Mouse (Mus musculus) CH12F3 (cell line): ENCODE results near the gene Pacs2.

Source experiments
- in situ Hi-C: fragments of 300-500 bp; cut with MboI; formaldehyde crosslinking; loops from 2 replicates; pipeline ENCODE4 v1.14.3; 2020; ENCODE audit warnings: low sequenced_read_pairs

Pacs2 gene

GRCm38 (mm10) chr12:113013604-113014558 lies at the start of gene Pacs2:
TSS of gene Pacs2 (plus strand) at chr12:113014508.
- in situ Hi-C loops: no loop called here

GRCm38 (mm10) chr12:112965783-112966182 lies 48.5 kb upstream of the Pacs2 start:
- in situ Hi-C loops: no loop called here

- in situ Hi-C loops: no loop called here
Observed at GRCm38 (mm10) chr12:112968943-112969342, 45.4 kb upstream of the Pacs2 start.

GRCm38 (mm10) chr12:112969616-112970015 lies 44.7 kb upstream of the Pacs2 start:
- in situ Hi-C loops: no loop called here

- in situ Hi-C loops: no loop called here
Observed at GRCm38 (mm10) chr12:112974736-112975135, 39.6 kb upstream of the Pacs2 start.

- in situ Hi-C loops: no loop called here
Observed at GRCm38 (mm10) chr12:112976371-112977073, 37.8 kb upstream of the Pacs2 start, which contains the start of gene Btbd6. TSS of gene Btbd6 (plus strand) at chr12:112976482.

GRCm38 (mm10) chr12:112977156-112977555 lies 37.2 kb upstream of the Pacs2 start:
- in situ Hi-C loops: no loop called here

GRCm38 (mm10) chr12:112982031-112982430 lies 32.3 kb upstream of the Pacs2 start:
- in situ Hi-C loops: no loop called here

- in situ Hi-C loops: no loop called here
Observed at GRCm38 (mm10) chr12:112985346-112985745, 29.0 kb upstream of the Pacs2 start.

- in situ Hi-C loops: no loop called here
Observed at GRCm38 (mm10) chr12:112987877-112988276, 26.4 kb upstream of the Pacs2 start.

GRCm38 (mm10) chr12:112990706-112991405 lies 23.5 kb upstream of the Pacs2 start:
- in situ Hi-C loops: no loop called here

GRCm38 (mm10) chr12:112991444-112991843 lies 22.9 kb upstream of the Pacs2 start:
- in situ Hi-C loops: no loop called here

- in situ Hi-C loops: no loop called here
Observed at GRCm38 (mm10) chr12:112994153-112994552, 20.2 kb upstream of the Pacs2 start.

GRCm38 (mm10) chr12:112999569-113000293 lies 14.6 kb upstream of the Pacs2 start:
- in situ Hi-C loops: loop anchor here (10.0 kb wide), 1 partner anchor 105 kb away; no protein-coding TSS in a partner anchor

GRCm38 (mm10) chr12:113000294-113001132 lies 13.8 kb upstream of the Pacs2 start, which contains the start of gene Brf1:
TSS of gene Brf1 (minus strand) at chr12:113000704.
- in situ Hi-C loops: loop anchor here (10.0 kb wide), 1 partner anchor 104 kb away; no protein-coding TSS in a partner anchor

GRCm38 (mm10) chr12:113001133-113001474 lies 13.2 kb upstream of the Pacs2 start:
- in situ Hi-C loops: loop anchor here (10.0 kb wide), 1 partner anchor 104 kb away; no protein-coding TSS in a partner anchor

GRCm38 (mm10) chr12:113002667-113003066 lies 11.6 kb upstream of the Pacs2 start:
- in situ Hi-C loops: loop anchor here (10.0 kb wide), 1 partner anchor 102 kb away; no protein-coding TSS in a partner anchor

- in situ Hi-C loops: loop anchor here (10.0 kb wide), 1 partner anchor 101 kb away; no protein-coding TSS in a partner anchor
Observed at GRCm38 (mm10) chr12:113004011-113004410, 10.3 kb upstream of the Pacs2 start.

- in situ Hi-C loops: loop anchor here (10.0 kb wide), 1 partner anchor 100 kb away; no protein-coding TSS in a partner anchor
Observed at GRCm38 (mm10) chr12:113004993-113005392, 9.3 kb upstream of the Pacs2 start.
